Mouse (Mus musculus) hindbrain, postnatal 0 days (tissue): ENCODE data around the gene Tmem95. TPM values are rescaled to one million over a fixed set of nuclear protein-coding genes. Genes with fewer than 3 reads are reported as not detected.
A peak's percentile ranks its signal among the peaks of the same experiment; 100 is the strongest.

Experiments used
- ATAC-seq: fragments of 200-750 bp; cut with Nextera tagmentation; 2 replicates; pipeline ENCODE4 v1.8.0; 2017; ENCODE audit warnings: mild to moderate bottlenecking, moderate TSS enrichment, moderate library complexity
- DNase-seq: peaks from one replicate; pipeline ENCODE4 v3.0.0-alpha.2; 2015; ENCODE audit warnings: low spot score
- H3K27ac ChIP-seq: fragments of 300-500 bp; sonication (generic); 2 replicates; pipeline ENCODE4 v1.5.1; 2014; ENCODE audit warnings: mild to moderate bottlenecking
- H3K27me3 ChIP-seq: fragments of 300-500 bp; sonication (generic); 2 replicates; pipeline ENCODE4 v1.6.1; 2014; ENCODE audit warnings: low read length, mixed read lengths; ENCODE audit not compliant: insufficient read depth
- H3K36me3 ChIP-seq: fragments of 300-500 bp; sonication (generic); 2 replicates; pipeline ENCODE4 v1.6.1; 2014; ENCODE audit warnings: low read length, mixed read lengths; ENCODE audit not compliant: insufficient read depth
- H3K4me1 ChIP-seq: fragments of 300-500 bp; sonication (generic); 2 replicates; pipeline ENCODE4 v1.6.1; 2014; ENCODE audit warnings: antibody characterized with exemption, low read length, mixed read lengths; ENCODE audit not compliant: insufficient read depth
- H3K4me2 ChIP-seq: fragments of 300-500 bp; sonication (generic); 2 replicates; pipeline ENCODE4 v1.6.1; 2014; ENCODE audit warnings: low read depth, mild to moderate bottlenecking, low read length, moderate library complexity, mixed read lengths
- H3K4me3 ChIP-seq: fragments of 300-500 bp; sonication (generic); 2 replicates; pipeline ENCODE4 v1.5.1; 2014; ENCODE audit warnings: low read length
- H3K9ac ChIP-seq: fragments of 300-500 bp; sonication (generic); replicated peaks from 2 replicates; pipeline ENCODE4 v1.6.1; 2014; ENCODE audit warnings: mild to moderate bottlenecking, low read length, moderate library complexity, mixed read lengths
- H3K9me3 ChIP-seq: fragments of 300-500 bp; sonication (generic); 2 replicates; pipeline ENCODE4 v1.6.1; 2016; ENCODE audit warnings: low read length, mixed read lengths
- CTCF ChIP-seq: IDR thresholded peaks from 2 replicates; pipeline ENCODE4 v1.5.1; 2016; ENCODE audit warnings: antibody characterized with exemption, control low read depth, low read depth
- WGBS: fragments of 180-500 bp; shearing (Covaris S2); extraction: QIAGEN DNeasy Blood & Tissue Kit; methylation state at CpG from one replicate; pipeline ENCODE4 v1.1.7; 2014; 5-methylcytosine and 5-hydroxymethylcytosine counted together
- polyA plus RNA-seq: library from polyadenylated mRNA; unstranded; fragments of >200 nt; fragmentation: Nextera tagmentation; extraction: Ambion mirVana; gene quantifications from 2 replicates; pipeline ENCODE4 v1.2.1, GENCODE M21; 2015
- total RNA-seq: library from RNA; depleted of rRNA; stranded (reverse); fragments of >200 nt; gene quantifications from 2 replicates; pipeline ENCODE4 v1.2.3, GENCODE M21; 2014

Tmem95 gene
- total and polyA plus RNA-seq, 2 experiments from 2014 or later, result not detected

DNA sequence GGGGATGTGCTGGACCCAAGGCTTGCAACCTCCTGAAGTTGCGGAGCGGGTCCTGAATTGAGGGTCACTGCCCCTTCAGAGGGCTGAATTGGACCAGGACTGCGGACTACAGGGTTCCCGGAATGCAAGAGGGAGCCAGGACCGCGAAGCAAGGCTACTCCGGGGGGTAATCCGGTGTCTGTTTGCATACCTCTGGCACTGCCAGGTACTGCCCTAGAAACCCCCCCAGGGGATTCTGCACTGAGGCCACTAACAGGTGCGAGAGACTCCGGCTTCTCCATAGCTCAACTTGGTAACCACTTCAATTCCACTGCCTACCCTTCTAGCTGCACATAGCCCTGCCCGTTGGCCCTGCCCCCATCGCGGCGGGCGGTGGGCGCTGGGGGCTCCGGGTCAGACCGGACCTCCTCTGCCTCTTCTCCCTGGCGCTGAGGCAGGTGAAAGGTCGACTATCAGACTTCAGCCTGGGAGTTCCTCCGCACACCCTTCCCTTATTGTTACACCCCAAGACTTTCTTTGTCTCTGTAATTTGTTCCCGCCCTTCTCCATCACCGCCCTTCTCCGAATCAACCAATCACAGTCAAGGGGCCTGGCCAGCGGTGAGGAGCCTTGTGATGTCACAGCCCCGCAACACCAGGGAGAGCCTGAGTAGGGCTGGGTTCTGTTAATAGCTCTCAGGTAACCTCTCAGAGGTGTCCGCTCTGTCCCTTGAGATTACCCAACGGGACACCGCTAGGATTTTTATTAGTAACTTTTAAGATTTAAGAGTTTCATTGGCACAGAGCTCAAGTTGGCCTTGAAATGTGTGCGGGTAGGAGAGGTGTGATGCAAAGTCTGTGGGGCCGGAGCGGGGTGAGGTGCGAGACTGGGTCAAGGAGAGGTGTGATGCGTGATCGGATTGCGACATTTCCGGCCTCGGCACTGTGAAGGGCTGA lies 22.9 kb upstream of the Tmem95 start, which contains the start of the genes 2810408A11Rik and Neurl4:
TSS of gene 2810408A11Rik (minus strand) at position 517 of the 935 bp plus-strand sequence.
TSS of gene Neurl4 (plus strand) at position 602 of the 935 bp plus-strand sequence.
- Histone ChIP-seq H3K4me3 (peak within 1 kb of the TSS; percentile 63), H3K4me1 (peaks cover 17% of the 10 kb centered on the region), H3K27ac (peak within 1 kb of the TSS; percentile 91), H3K27me3 (no peaks in the 10 kb centered on the region), H3K9ac (peak within 1 kb of the TSS; percentile 72), H3K36me3 (peaks cover 18% of the 10 kb centered on the region), H3K4me2 (peak within 1 kb of the TSS; percentile 98), H3K9me3 (no peaks in the 10 kb centered on the region)
- ATAC-seq (peak; percentile 92), DNase-seq (peak; percentile 95)
- under 1% methylated on average over 38 of the region's 38 CpGs for WGBS
- no peak for TF ChIP-seq CTCF

DNA sequence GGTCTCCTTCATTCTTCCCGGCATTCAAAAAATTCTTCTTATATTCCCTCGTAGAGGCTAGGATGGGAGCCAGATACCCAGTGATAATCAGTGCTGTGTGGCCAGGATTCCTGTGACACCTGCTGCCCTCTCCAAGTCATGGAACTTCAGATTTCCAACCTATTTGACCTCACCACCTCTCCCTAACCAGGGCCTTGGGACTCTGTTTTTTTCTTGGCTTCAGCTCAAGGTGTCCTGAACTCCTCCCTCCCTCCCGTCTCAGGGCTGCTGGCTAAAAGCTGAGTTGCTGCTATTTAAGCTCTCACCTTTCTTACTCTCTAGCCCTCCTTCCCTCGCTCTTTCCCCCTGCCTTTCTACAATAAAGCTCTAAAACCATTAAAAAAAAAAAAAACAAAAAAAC lies 22.1 kb upstream of the Tmem95 start:
- H3K27ac ChIP-seq, result 0 out of 2 replicates have a peak overlapping the region, but pooled peaks have one; percentile 15
- no peak for TF ChIP-seq CTCF
- 26% methylated on average over 4 of the region's 4 CpGs for WGBS
- H3K4me2 ChIP-seq, result peak overlapping the region; percentile 98
- no peaks in the 10 kb centered on the region for H3K9me3 ChIP-seq
- peaks cover 11% of the 10 kb centered on the region for H3K36me3 ChIP-seq
- ATAC-seq, result no peak
- no peaks in the 10 kb centered on the region for H3K27me3 ChIP-seq
- H3K4me1 ChIP-seq, result peaks cover 17% of the 10 kb centered on the region
- H3K9ac ChIP-seq, result peak overlapping the region; percentile 72; the same call in 1 of the 2 replicates
- H3K4me3 ChIP-seq, result peak overlapping the region; percentile 63
- DNase-seq, result peak; percentile 24

DNA sequence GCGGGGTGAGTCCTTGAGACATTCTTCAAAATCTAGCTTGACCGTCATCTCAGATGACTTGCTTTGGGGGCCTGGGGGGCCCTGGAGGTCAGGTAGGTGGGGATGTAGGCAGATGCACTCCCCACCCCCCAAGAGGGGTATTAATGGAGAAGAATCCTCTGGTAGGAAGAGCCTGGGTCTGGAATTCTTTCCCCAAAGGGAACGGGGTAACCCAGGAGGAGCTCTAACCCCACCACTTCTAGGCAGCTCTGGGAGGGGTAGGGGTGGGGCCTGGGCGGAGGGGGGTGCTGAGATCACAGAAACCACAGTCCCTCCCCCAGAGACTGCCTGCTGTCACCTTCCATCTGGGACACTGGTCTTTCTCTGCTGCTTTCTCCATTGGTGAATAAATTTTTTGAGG lies 17.5 kb upstream of the Tmem95 start, which contains the start of gene Acap1:
TSS of gene Acap1 (minus strand) at position 249 of the 400 bp plus-strand sequence.
- H3K4me3 ChIP-seq, result no peak within 1 kb of the TSS
- ATAC-seq (no peak), DNase-seq (no peak)
- H3K4me2 ChIP-seq, result no peak within 1 kb of the TSS
- H3K27ac ChIP-seq, result no peak within 1 kb of the TSS
- no peaks in the 10 kb centered on the region for H3K9me3 ChIP-seq
- H3K27me3 ChIP-seq, result no peaks in the 10 kb centered on the region
- H3K4me1 ChIP-seq, result peaks cover 11% of the 10 kb centered on the region
- no peak within 1 kb of the TSS for H3K9ac ChIP-seq
- WGBS, result 75% methylated on average over 4 of the region's 4 CpGs
- H3K36me3 ChIP-seq, result no peaks in the 10 kb centered on the region
- no peak for TF ChIP-seq CTCF

DNA sequence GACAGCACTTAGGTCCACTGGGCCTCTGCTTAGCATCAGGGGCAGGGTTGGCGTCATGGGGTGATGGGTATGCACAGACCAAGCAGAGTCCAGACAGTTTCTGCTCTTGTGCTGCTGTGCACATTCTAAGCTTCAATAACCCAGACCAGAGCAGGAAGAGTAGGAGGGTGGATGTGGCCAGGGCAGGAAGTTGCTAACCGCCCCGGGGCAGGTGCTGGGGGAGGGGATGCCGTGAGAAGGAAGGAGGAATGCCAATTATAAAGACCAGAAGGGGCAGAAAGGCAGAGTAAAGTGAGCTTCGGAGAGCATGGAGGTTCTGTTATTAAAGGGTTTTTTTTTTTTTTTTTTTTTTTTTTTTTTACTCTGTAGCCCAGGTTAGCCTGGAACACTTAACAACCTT lies 16.9 kb upstream of the Tmem95 start:
- no peak for ATAC-seq
- Histone ChIP-seq H3K4me3 (no peak overlapping the region), H3K27me3 (no peaks in the 10 kb centered on the region), H3K36me3 (no peaks in the 10 kb centered on the region), H3K9ac (no peak overlapping the region), H3K9me3 (no peaks in the 10 kb centered on the region), H3K27ac (no peak overlapping the region), H3K4me1 (peaks cover 9% of the 10 kb centered on the region), H3K4me2 (no peak overlapping the region)
- 90% methylated on average over 5 of the region's 5 CpGs for WGBS
- DNase-seq, result no peak
- TF ChIP-seq CTCF, result no peak

DNA sequence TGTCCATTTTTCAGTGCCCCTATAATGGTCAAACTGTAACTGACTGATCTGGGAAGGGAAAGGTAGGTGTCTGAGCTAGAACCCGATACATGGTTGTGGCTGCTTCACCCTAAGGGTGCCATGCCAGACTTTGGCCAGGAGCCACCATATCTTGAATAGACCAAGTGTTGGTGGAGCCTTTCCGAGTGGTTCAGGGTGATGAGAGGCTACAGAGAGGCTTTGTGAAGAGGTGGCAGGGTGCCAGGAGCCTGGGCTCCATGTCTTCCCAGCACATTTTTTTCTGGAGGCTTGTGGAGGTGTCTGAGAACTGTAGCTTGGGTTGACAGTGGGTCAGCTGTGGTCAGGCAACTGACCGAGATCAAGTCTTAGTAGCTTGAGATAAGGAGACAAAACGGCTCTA lies 13.7 kb upstream of the Tmem95 start:
- TF ChIP-seq CTCF, result no peak
- 0 out of 2 replicates have a peak, but pooled peaks have one; percentile 15 for ATAC-seq
- DNase-seq, result peak; percentile 48
- Histone ChIP-seq H3K9me3 (no peaks in the 10 kb centered on the region), H3K4me2 (no peak overlapping the region), H3K27me3 (no peaks in the 10 kb centered on the region), H3K4me1 (no peaks in the 10 kb centered on the region), H3K4me3 (no peak overlapping the region), H3K27ac (no peak overlapping the region), H3K9ac (no peak overlapping the region), H3K36me3 (no peaks in the 10 kb centered on the region)
- WGBS, result 52% methylated on average over 4 of the region's 4 CpGs

DNA sequence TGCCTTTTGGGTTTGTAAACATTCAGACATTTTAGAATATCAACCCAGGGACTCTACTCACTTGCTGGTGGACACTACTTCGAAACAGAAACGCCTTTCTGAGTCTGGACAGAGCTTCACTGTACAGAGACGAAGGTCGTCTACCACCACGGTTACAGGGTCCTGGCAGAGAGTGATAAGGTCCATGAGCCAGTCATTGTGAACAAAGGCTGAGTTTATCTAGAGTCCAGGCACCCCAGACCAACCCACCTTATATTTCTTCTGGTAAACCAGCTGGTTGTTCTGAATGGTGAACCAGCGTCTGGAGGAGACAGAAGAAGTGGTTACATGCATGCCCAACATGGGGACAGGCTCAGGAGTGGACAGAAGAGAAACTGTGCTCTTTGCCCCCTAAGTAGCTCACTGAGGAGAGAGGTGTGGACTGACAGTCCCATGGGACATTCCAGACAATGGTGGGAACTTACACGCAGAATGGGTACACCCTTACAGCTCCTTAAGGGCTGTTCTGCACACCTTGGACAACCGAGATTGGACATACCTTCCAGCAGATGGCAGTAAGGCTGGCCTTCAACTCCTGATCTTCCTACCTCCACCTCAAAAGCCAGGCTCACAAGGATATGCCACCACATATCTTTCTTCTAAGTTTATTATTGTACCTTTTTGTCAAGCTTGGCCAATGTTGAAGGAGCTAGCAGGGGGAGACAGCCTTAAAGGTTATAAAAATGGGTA lies 9.3 kb upstream of the Tmem95 start:
- H3K4me2 ChIP-seq, result no peak overlapping the region
- WGBS, result 76% methylated on average over 8 of the region's 8 CpGs
- ATAC-seq, result no peak

More for the DNA sequence above, 9.3 kb upstream of the Tmem95 start:
- H3K27me3 ChIP-seq, result no peaks in the 10 kb centered on the region
- no peaks in the 10 kb centered on the region for H3K4me1 ChIP-seq
- no peak overlapping the region for H3K4me3 ChIP-seq
- no peak for DNase-seq
- H3K36me3 ChIP-seq, result no peaks in the 10 kb centered on the region
- H3K27ac ChIP-seq, result no peak overlapping the region
- peak; percentile 42 for TF ChIP-seq CTCF
- no peak overlapping the region for H3K9ac ChIP-seq
- H3K9me3 ChIP-seq, result no peaks in the 10 kb centered on the region
